Mouse (Mus musculus): ENCODE measurements around the gene Enah.
A peak's percentile ranks its signal among the peaks of the same experiment; 100 is the strongest.

Gene Enah

GRCm38 (mm10) chr1:181878436-181878835 lies 141.4 kb downstream of the Enah start:
- no peak for DNase-seq (ENCODE audit: low spot score in 2 of 2)

GRCm38 (mm10) chr1:181877088-181877487 lies 142.7 kb downstream of the Enah start:
- DNase-seq (ENCODE audit: low spot score in 2 of 2), result peak in 1 of 2 experiments; percentile 54

GRCm38 (mm10) chr1:181876656-181877055 lies 143.1 kb downstream of the Enah start:
- no peak for DNase-seq (ENCODE audit: low spot score in 2 of 2)

GRCm38 (mm10) chr1:181873086-181873920 lies 146.5 kb downstream of the Enah start:
- DNase-seq (ENCODE audit: low spot score in 2 of 2), result no peak

- no peak for DNase-seq (ENCODE audit: low spot score in 2 of 2)
Observed at GRCm38 (mm10) chr1:181872639-181873038, 147.2 kb downstream of the Enah start.

- DNase-seq (ENCODE audit: low spot score in 2 of 2), result no peak
Observed at GRCm38 (mm10) chr1:181866429-181867280, 153.1 kb downstream of the Enah start.

GRCm38 (mm10) chr1:181865863-181866216 lies 153.9 kb downstream of the Enah start:
- DNase-seq (ENCODE audit: low spot score in 2 of 2), result no peak

GRCm38 (mm10) chr1:181864971-181865862 lies 154.6 kb downstream of the Enah start:
- DNase-seq (ENCODE audit: low spot score in 2 of 2), result no peak

GRCm38 (mm10) chr1:181863431-181863830 lies 156.4 kb downstream of the Enah start:
- no peak for DNase-seq (ENCODE audit: low spot score in 2 of 2)

- DNase-seq (ENCODE audit: low spot score in 2 of 2), result no peak
Observed at GRCm38 (mm10) chr1:181862676-181863374, 157.0 kb downstream of the Enah start.

GRCm38 (mm10) chr1:181861181-181861902 lies 158.4 kb downstream of the Enah start:
- DNase-seq (ENCODE audit: low spot score in 2 of 2), result no peak

GRCm38 (mm10) chr1:181860659-181861058 lies 159.1 kb downstream of the Enah start:
- peak; percentile 71 to 85 for DNase-seq (ENCODE audit: low spot score in 2 of 2)

GRCm38 (mm10) chr1:181856329-181856728 lies 163.5 kb downstream of the Enah start:
- DNase-seq (ENCODE audit: low spot score in 2 of 2), result no peak

GRCm38 (mm10) chr1:181854829-181855228 lies 165.0 kb downstream of the Enah start:
- DNase-seq (ENCODE audit: low spot score in 2 of 2), result no peak

- peak in 1 of 2 experiments; percentile 39 for DNase-seq (ENCODE audit: low spot score in 2 of 2)
Observed at GRCm38 (mm10) chr1:181853081-181853736, 166.6 kb downstream of the Enah start.

GRCm38 (mm10) chr1:181852466-181852865 lies 167.3 kb downstream of the Enah start:
- no peak for DNase-seq (ENCODE audit: low spot score in 2 of 2)

GRCm38 (mm10) chr1:181851521-181852310 lies 168.1 kb downstream of the Enah start:
- peak in 1 of 2 experiments; percentile 65 for DNase-seq (ENCODE audit: low spot score in 2 of 2)

- no peak for DNase-seq (ENCODE audit: low spot score in 2 of 2)
Observed at GRCm38 (mm10) chr1:181850441-181850840, 169.3 kb downstream of the Enah start.

GRCm38 (mm10) chr1:181848210-181848609 lies 171.6 kb downstream of the Enah start:
- no peak for DNase-seq (ENCODE audit: low spot score in 2 of 2)
